Mouse (Mus musculus): ENCODE results near the gene Tm7sf2. TPM values are rescaled to one million over a fixed set of nuclear protein-coding genes. Genes with fewer than 3 reads are reported as not detected.
A peak's percentile ranks its signal among the peaks of the same experiment; 100 is the strongest.

The Tm7sf2 gene
- total RNA-seq, 4 experiments from 2014 or later = 3.1 to 3.9 (median 3.2) TPM

DNA sequence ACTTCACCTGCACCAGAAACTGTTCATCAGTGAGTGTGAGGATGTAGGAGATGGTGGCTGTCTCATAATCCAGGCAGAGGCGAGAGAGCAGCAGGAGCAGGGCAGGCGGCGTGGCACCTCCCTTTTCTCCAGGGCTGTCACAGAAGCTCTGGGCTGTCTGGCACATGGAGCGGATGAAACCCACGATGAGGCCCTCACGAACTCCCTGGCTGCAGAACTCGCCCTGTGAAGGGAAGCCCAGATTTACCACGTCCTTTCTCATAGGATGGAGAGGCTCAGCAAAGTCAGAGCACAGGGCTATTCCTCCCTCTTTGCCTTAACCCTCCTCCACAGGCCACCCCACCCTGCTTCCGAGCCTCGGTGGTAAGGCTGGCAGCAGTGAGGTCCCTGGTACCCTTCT is 1.7 kb upstream of the Tm7sf2 start:
- no peak for DNase-seq (ENCODE audit: low spot score)

DNA sequence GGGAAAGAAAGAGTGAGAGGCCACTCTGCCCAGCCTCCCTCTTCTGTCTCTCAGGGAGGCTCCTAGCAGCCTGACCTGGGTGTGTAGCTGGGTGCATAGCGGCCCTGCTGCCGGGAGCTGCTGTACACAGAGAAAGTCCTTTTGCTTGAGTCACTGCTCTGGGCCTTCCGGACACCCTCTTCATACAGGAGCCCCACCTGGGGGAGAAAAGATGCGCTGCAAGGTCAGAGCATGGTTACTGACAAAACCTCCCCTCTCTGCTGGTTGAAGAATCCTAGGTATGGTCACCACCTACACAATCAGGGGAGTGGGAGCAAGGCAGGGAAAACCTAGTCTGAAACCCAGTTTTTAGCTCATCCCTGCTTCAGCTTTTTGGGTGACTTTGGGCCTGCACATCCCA is 778 bp upstream of the Tm7sf2 start:
- no peak for DNase-seq (ENCODE audit: low spot score)

DNA sequence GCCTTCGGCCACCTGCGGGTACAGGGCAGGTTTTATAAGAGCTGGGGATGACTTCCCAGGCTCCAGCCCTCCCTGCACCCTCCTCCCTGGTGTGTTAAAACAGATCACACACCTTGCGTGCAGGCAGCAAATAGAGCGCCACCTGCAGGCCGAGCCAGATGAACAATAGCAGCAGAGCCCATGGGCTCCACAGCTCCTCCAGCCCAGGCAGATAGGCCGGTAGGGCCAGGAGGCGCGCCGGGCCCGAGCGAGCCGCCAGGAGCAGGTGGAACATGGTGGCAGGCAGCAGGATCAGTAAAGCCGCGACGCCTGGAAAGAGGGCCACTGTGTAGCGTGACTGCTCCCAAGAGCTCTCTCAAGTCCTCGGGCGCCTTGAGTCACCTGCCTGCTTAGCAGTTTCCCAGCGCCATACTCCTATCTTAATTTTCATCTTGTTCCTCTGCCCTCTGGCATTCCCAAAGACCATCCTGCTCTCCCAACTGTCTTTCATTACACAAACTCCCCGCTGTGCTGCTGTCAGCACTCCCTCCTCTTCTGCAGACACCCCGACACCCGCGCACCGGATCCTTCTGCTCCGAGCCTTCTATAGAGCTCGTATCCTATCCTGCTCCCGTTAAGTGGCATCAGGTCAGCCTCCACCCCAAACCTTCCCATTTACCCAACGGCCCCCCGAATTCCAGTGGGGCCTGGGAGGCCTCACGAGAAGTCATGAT is 1.0 kb downstream of the Tm7sf2 start:
- peak; percentile 44 for DNase-seq (ENCODE audit: low spot score)

DNA sequence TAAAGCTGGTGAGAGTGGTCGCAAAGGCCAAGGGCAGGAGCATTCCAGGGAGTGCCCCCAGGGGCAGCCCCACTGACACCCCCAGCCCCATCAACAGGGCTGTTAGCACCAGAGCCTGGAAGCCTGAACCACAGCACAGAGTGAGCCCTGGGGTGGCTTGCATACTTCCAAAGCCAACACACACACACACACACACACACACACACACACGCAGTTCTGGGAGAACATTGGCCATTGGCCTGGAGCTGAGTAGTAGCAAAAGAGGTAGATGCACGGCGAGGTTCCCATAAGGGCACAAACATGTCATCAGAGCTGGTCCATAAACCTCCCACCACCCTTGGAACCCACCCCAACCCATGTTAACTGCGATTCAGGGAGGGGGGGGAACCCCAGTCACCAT is 1.6 kb downstream of the Tm7sf2 start:
- DNase-seq (ENCODE audit: low spot score) = no peak

DNA sequence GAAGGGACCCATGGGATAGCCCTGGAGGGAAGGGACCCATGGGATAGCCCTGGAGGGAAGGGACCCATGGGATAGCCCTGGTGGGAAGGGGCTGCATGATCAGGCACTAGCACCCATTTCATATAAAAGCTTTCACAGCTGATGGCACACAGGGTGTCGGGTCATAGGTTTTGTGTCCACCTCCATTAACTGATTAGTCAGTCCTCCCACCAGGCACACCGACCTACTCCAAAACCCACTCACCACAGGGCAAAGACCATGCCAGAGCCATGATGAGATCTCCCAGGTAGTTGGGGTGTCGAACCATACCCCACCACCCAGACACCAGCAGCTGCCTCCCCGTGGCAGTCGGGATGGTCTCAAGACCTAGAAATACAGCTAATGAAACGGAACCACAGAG is 5.1 kb downstream of the Tm7sf2 start:
- no peak for DNase-seq (ENCODE audit: low spot score)

DNA sequence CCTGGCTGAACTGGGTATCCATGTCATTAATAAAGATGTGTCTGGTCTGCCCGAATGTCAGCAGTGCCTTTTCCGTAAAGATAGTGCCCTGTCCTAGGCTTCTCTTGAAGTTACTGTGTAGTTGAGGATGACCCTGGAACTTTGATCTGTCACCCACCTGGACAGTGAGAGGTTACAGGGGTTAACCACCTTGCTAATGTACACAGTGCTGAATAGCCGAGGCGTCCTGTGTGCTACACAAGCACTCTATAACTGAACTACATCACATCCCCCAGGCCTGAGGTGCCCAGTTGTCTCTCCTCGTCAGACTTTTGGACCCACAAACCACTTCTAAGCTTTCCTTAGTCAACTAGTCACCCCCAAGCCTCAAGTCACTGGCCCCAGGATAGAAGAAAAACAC is 5.8 kb downstream of the Tm7sf2 start:
- no peak for DNase-seq (ENCODE audit: low spot score)

DNA sequence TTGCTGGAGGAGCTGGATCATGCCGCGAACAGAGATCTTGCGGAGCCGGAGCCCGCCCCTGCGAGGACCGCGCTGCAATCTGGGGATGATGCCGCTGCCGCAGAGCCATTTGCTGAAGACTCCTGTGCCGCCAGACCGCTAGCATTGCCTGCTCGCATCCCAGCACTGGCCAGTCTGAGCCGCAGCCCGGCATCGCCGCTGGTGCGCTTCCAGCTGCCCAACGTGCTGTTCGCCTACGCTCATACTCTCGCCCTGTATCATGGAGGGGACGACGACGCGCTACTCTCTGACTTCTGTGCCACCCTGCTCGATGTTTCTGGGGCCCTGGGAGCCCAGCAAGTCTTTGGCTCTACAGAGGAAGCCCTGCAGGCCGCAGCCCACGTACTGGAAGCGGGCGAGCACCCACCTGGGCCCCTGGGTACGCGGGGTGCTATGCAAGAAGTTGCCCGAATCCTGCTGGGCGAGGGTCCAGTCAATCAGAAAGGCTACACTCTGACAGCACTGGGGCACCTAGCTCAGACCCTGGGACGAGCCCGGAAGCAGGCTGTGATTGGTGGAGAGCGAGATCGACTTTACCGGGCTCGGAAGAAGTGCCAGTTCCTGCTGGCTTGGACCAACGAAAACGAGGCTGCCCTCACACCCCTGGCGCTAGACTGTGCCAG is 6.4 kb downstream of the Tm7sf2 start:
- no peak for DNase-seq (ENCODE audit: low spot score)

DNA sequence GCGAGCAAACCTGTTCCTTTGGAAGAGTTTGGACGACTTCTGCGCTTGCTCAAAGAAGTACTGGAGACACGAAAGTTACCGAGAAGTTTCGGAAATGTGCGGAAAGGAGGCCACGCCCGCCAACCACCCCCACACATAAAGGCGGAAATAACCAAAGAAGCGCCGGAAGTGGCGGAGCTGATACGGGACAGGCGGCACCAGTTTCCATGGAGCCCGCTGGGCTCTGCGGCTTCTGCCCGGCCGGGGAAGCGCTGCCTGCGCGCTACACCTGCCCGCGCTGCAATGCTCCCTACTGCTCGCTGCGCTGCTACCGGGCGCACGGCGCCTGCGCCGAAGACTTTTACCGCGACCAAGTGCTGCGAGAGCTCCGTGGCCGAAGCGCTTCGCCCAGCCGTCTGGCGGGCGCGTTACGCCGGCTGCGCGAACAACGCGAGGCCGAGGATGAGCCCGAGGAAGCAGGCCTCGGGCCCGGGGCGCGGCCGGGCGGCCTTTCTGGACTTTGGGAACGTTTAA is 7.1 kb downstream of the Tm7sf2 start, which contains the start of gene Znhit2:
Gene Znhit2, plus strand, starts transcription at position 172 of the 513 bp plus-strand sequence.
- DNase-seq (ENCODE audit: low spot score) = peak; percentile 97

DNA sequence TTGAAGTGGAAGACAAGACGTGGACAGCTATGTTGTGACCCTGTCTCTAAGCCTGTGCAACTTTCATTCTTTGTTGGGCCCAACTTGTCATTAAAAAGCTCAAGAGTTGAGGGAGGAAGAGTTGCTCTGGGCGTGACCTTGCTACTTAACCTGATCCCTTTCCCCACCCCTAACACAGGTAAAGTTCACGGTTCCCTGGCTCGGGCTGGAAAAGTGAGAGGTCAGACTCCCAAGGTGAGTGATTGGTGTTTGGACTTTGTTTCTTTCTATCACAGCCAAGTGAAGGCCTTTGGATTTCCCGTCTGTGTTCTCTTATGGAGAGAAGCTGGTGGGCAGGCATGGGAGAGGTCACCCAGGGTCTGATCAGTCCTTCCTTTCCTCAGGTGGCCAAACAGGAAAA is 9.2 kb downstream of the Tm7sf2 start:
- DNase-seq (ENCODE audit: low spot score) = no peak

DNA sequence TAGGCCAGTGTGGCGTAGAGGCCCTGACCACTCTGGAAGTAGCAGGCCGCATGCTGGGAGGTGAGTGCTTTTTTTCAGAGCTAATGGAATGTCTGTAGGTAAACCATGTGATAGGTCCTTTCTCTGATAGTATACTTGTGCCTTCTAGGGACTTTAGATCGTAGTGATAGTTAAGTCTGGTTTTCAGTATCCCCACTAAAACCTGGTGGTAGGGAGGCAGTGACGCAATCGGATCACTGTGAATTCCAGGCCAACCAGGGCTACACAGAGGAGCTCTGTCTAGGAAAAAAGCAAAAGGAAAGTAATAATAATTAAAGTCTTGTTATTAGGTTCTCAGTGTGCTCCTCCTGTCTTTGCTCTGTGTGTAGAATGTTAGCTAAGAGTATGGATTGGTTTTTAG is 9.7 kb downstream of the Tm7sf2 start:
- no peak for DNase-seq (ENCODE audit: low spot score)

DNA sequence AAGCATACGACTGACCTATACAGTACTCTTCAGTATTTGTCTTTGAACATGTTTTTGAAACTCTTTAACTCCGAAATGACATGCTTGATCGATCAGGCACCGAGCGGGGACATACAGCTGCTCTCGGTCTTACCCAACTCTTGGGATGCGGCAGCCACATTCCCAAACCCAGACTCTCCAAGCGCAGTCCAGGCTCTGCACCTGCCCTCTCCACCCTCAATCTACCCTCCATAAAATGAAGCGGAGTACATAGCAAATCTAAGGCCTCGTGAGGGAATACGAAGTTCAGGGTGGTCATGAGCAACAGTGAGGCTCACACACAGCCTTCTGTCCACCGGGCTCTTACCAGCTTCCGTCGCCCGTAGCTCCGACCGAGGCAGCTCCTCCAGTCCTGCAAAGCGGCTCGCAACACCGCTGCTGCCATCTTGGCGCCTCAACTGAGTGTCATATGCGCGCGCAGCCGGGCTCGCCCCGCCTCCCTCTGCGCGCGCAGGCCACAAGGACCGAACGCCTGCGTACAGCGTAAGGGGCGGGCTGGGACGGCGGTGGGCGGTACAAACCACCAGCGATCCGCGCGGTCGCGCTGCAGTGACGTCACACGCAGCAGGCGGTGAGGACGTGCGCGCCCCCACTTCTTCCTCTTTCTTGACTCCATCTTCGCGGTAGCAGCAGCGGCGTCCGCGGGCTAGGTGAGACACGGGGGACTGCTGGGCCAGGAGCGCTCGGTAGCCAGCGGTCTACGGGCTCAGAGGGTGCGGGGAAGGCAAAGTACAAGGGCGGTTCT is 10.7 kb downstream of the Tm7sf2 start, which contains the start of the genes Mrpl49 and Fau:
Gene Mrpl49, minus strand, starts transcription at position 473 of the 784 bp plus-strand sequence.
Gene Fau, plus strand, starts transcription at position 532 of the 784 bp plus-strand sequence.
- DNase-seq (ENCODE audit: low spot score) = peak; percentile 98

DNA sequence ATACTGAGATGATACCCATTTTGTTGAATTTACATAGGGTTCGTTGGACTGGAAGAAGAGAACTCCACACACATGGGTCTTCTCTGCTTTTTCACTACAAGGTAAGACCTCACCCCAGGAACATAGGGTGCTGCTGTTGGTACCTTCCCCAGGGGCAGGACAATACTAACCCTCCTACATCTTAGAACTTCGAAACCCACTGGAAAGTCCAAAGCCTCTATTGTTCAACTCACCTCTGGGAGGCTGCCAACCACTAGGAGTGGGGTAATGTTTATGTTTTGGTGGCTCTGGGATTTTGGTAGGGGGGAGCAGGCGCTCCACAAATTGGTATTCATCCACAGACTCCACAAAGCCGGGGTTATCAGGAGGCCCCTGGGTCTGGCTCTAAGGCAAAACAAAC is 11.5 kb downstream of the Tm7sf2 start:
- DNase-seq (ENCODE audit: low spot score) = no peak

DNA sequence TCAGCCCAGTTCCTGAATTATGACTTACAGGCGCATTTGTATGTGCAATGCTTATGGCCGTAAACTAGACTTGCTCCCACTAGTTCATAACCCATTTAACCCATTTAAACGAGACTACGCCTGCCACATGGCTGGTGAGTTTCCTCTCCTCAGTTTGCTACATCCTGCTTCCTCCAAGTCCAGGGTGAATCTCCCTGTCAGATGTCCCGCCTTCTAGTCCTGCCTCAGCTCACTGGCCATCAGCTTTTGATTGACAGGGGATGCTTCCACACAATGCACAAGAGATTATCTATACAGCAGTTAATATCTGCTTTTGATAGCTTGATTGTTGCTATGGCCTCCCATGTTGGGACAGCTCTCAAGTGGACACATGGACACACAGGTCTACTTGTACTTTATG is 13.9 kb downstream of the Tm7sf2 start:
- DNase-seq (ENCODE audit: low spot score) = no peak

DNA sequence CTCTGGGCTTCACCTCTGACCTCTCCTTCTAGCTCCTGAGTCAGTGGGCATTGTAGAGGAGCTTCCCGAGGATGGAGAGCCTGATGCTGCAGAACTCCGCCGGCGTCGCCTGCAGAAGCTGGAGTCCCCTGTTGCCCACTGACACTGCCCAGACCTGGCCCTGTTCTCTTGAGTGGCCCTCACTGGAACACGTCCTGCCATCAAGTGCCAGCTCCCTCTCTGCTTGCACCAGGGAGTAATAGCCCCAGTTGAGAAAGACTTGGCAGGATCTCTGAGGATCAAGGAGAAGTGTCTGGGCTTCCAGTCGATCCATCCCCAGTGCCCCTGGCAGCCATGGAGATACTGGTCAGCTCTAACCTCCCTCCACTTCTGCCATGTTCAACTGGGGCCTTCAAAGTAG is 15.7 kb downstream of the Tm7sf2 start:
- no peak for DNase-seq (ENCODE audit: low spot score)

DNA sequence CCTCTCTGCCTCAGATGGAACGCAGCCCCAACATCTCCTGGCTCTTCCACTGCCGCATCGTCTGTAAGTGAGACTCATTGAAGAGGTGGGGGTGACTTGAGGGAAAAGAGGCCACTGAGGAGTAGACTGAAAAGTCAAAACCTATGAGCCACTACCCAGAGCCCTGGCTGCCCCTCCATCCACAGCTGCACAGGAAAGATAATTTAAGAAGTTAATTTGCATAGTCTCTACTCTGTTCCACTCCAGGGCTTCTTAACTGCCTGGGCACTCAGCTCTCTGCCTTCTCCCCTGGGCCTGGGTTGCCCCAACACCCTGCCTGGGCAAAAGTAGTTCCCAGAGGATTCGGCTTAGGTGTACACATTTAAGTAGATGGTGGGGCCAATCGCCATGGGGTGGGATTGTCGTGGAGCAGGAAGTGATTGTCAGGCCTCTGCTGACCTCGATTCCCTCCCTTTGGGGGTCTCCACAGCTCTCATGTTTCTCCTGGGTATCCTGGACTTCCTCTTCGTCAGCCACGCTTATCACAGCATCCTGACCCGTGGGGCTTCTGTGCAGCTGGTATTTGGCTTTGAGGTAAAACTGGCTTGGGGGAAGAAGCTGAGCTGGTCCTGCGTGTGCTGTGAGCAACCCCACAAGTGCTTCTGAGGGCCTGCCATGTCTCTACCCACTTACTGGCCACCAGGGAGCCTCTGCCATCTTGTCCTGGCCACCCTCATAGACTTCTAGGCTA is 19.3 kb downstream of the Tm7sf2 start:
- DNase-seq (ENCODE audit: low spot score) = no peak

DNA sequence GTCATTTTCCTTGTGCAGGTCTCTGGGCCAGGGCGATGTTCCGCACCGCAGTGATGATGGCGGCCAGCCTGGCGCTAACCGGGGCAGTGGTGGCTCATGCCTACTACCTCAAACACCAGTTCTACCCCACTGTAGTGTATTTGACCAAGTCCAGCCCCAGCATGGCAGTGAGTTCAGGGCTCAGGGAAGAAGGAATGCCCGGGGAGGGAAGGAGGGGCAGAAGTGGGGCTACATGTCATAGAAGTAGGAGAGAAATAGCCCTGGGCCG is 20.3 kb downstream of the Tm7sf2 start:
- DNase-seq (ENCODE audit: low spot score) = no peak

DNA sequence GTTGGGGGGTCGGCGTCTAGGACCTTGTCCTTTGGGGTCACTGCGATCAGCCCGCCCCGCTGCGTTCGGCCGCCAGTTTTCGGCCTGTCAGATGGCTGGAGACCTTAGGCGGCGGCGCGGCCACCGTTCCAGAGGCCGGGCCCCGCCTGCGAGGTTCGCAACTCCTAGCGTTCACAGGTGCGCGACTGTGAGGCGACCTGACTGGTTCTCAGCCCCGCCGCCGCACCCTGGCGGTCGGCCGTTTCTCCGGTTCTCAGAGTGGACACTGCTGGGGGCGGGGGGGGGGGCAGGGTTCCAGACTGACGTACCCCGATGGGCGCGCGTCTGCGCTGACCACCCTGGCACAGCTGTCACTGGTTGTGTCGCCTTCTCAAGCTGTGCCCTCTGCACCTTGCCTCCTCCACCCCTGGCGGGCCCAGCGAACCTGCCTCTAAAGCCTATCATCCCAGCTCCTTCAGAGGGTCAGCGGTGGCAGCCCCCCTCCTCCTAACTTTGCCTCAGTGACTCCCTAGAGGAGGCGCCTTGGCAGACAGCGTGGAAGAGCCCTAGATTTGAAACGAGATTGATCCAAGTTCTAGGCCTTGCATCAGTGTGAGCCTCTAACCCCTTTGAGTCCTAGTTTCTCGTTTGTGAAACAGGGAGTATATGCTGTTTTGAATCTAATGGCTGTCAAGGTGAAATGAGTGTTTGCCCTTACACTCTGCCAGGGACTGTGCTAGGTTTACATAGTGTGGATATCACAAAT is 20.8 kb downstream of the Tm7sf2 start:
- DNase-seq (ENCODE audit: low spot score) = no peak

DNA sequence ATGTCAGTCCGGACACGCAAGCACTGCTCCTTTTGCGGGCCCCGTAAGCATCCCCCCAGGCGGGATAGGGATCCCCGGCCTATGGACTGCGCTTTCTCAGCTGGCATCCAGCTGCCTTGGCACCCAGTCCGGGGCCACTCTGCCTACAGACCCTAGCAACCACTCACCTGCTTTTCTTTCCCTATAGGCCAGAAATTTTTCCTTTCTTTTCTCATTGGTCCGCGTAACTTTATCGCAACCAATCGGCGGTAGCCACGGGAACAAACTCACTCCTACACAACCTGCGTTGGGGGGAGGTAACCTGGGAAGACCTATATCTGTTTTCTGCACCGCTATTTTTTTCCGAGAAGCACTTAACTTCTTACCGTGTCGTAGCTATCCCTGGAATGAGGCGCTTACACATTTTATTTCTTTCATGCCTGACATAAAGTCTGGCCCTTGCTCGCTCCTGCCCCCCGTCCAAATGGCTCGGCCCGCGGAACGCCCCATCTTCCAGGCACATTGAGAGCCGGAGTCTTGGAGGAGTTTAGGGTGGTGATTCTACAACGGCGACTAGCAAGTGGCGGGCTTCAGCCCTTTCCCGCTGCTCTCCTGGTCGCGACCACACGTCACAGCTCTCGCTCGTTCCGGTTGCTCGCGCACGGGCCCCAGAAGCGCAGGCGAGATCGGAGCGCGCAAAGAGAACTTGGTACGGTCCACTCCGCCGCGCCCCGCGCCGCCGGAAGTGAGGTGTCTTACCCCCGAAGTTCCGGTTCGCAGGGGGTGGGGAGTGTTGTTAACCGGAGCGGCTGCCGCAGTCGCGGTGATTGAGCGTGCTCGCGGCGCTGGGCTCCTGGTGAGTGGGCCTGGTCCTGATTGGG is 21.6 kb downstream of the Tm7sf2 start, which contains the start of gene Syvn1:
Gene Syvn1, plus strand, starts transcription at position 283 of the 860 bp plus-strand sequence.
- peak; percentile 97 for DNase-seq (ENCODE audit: low spot score)

DNA sequence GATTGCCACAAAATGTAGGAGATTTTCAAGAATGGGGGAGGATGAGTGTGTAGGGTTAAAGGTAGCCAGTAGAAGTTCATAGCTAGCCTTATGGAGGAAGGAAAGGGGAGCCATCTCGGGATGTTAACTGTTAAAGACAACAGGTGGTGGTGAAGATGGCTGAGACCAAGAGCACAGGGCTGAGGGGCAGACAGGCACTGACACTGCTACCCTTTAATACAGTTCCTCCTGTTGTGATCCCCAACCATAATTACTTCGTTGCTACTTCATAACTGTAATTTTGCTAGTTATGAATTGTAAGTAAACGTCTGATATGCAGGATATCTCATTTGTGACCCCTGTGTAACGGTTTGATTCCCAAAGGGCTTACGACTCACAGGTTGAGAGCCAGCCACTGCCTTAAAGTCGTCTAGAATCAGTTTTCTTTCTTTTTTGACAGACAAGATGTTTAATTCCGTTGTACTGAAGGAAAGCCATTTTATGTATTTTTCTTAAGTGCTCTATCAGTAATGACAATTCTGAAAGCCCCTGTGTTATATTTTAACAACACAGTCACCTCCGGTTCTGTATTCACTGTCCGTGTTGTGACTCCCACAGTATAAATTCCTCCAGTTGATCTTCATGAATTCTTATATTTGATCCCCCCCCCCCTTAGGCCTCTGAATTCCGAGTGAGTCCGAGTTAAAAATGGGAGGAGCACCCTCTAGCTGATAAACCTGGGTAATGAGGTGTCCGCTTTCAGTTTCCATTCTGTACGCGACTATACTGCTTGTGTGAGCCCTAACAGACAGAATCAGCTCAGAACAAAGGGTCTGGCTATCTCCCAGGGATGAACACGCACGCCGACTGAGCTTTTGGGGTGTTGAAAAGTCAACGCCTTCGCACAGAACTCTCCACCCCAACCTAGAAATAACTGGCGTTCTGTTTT is 22.5 kb downstream of the Tm7sf2 start:
- no peak for DNase-seq (ENCODE audit: low spot score)
